Mouse (Mus musculus) spleen, adult 10 weeks (tissue): ENCODE results near the gene Hes5. TPM values are rescaled to one million over a fixed set of nuclear protein-coding genes. Genes with fewer than 3 reads are reported as not detected.

Source experiments
- polyA plus RNA-seq: library from polyadenylated mRNA; stranded (reverse); fragments of 350-450 nt; fragmentation: Illumina TruSeq; extraction: RNeasy Lipid Tissue Mini Kit (QIAGEN cat#74804); gene quantifications from one replicate; pipeline ENCODE4 v1.2.3, GENCODE M21; 2015; ENCODE audit warnings: low replicate concordance; ENCODE audit not compliant: insufficient read depth

Gene Hes5
- 0.94 TPM for polyA plus RNA-seq

DNA sequence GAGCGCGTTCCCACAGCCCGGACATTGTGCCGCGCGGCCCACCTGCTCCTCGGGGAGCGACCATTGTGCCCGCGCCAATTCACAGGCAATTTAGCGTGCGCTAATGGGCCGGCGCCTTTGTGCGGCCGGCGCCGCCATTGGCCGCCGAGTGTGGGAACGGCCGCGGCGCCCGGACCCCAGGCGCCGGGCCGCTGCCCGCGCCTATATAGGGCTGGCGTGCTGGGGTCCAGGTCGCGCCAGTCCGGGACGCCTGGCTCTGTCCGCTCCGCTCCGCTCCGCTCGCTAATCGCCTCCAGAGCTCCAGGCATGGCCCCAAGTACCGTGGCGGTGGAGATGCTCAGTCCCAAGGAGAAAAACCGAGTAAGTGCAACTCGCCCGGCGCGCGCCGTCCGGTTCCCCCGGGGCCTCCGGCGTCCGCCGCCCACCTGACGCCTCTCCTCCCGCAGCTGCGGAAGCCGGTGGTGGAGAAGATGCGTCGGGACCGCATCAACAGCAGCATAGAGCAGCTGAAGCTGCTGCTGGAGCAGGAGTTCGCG is at the start of gene Hes5:
Gene Hes5 (plus strand): TSS at position 234 of the 536 bp plus-strand sequence.

DNA sequence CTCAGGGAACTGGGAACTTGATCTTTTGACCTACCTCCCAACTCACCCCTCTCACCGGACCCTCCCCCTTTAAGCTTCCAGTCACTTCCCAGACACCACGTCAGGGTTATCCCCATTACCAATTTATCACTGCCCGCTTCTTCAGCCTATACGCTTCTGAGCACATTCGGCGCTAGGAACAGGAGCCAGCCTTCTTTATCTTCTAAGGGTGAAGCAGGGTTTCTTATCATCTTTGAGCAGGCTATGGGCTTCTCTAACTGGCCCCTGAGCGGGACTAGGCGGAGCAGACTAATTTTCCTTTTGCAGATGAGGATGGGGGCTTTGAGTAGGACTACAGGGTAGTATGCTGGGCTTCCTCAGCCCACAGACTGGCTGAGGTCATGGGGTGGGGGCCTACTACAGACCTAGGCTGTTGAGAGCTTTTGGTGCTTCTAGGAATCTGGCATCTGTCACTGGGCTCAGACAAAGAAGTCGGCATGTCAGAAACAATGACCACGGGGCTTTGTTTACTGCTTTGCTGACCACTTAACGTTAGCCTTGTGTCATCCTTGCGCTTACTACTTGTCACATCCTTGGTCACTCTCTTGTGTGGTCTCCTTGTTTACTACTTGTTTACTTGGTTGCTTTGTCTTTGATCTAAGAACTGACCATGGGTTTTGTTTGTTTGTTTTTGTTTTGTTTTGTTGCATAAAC is 32.2 kb upstream of the Hes5 start, which contains the start of gene Tnfrsf14:
Gene Tnfrsf14 (minus strand): TSS at position 169 of the 693 bp plus-strand sequence.

GRCm38 (mm10) chr4:154963901-154964580 is 3.3 kb downstream of the Hes5 start, which contains the start of gene Pank4:
Pank4 (plus strand) TSS chr4:154964123.

Other genes starting within 250 kb of the Hes5 start
- gene Ttc34, start 123.5 kb upstream of the Hes5 start, polyA plus RNA-seq = not detected
- gene Mmel1, start 91.3 kb upstream of the Hes5 start, polyA plus RNA-seq = not detected
- 13.9 TPM for gene Fam213b, start 61.8 kb upstream of the Hes5 start, polyA plus RNA-seq
- 38.5 TPM for gene Tnfrsf14, start 32.4 kb upstream of the Hes5 start, polyA plus RNA-seq
- 39.0 TPM for gene Pank4, start 3.2 kb downstream of the Hes5 start, polyA plus RNA-seq
- gene Plch2, start 95.9 kb downstream of the Hes5 start, polyA plus RNA-seq = not detected
- 6.9 TPM for gene Pex10, start 106.1 kb downstream of the Hes5 start, polyA plus RNA-seq
- 127 TPM for gene Rer1, start 125.5 kb downstream of the Hes5 start, polyA plus RNA-seq
- gene Morn1, start 125.7 kb downstream of the Hes5 start, polyA plus RNA-seq = 1.4 TPM